Mouse (Mus musculus) liver, postnatal 0 days (tissue): ENCODE data around the gene Fasn. TPM values are rescaled to one million over a fixed set of nuclear protein-coding genes. Genes with fewer than 3 reads are reported as not detected.

ENCODE experiments used
- ATAC-seq: fragments of 200-750 bp; cut with Nextera tagmentation; 2 replicates; pipeline ENCODE4 v1.8.0; 2017; ENCODE audit warnings: mild to moderate bottlenecking, moderate library complexity
- DNase-seq: peaks from one replicate; pipeline ENCODE4 v3.0.0-alpha.2; 2016
- H3K27ac ChIP-seq: fragments of 300-500 bp; sonication (generic); 2 replicates; pipeline ENCODE4 v1.5.1; 2014; ENCODE audit warnings: antibody characterized with exemption, moderate library complexity, mild to moderate bottlenecking, low read depth
- H3K27me3 ChIP-seq: fragments of 300-500 bp; sonication (generic); 2 replicates; pipeline ENCODE4 v1.6.1; 2014; ENCODE audit warnings: low read length, control low read depth, mixed read lengths; ENCODE audit not compliant: insufficient read depth
- H3K36me3 ChIP-seq: fragments of 300-500 bp; sonication (generic); replicated peaks from 2 replicates; pipeline ENCODE4 v1.6.1; 2014; ENCODE audit warnings: mild to moderate bottlenecking, control low read depth, low read length, moderate library complexity, mixed read lengths; ENCODE audit not compliant: insufficient read depth
- H3K4me1 ChIP-seq: fragments of 300-500 bp; sonication (generic); 2 replicates; pipeline ENCODE4 v1.6.1; 2014; ENCODE audit warnings: antibody characterized with exemption, mild to moderate bottlenecking, control low read depth; ENCODE audit not compliant: insufficient read depth
- H3K4me2 ChIP-seq: fragments of 300-500 bp; sonication (generic); 2 replicates; pipeline ENCODE4 v1.6.1; 2014; ENCODE audit warnings: low read depth, mild to moderate bottlenecking, low read length, moderate library complexity, mixed read lengths
- H3K4me3 ChIP-seq: fragments of 300-500 bp; sonication (generic); 2 replicates; pipeline ENCODE4 v1.5.1; 2014; ENCODE audit warnings: low read depth, low read length
- H3K9ac ChIP-seq: fragments of 300-500 bp; sonication (generic); replicated peaks from 2 replicates; pipeline ENCODE4 v1.6.1; 2014; ENCODE audit warnings: mild to moderate bottlenecking, moderate library complexity
- H3K9me3 ChIP-seq: fragments of 300-500 bp; sonication (generic); 2 replicates; pipeline ENCODE4 v1.6.1; 2016; ENCODE audit warnings: mild to moderate bottlenecking, control low read depth, low read length, mixed read lengths
- CTCF ChIP-seq: sonication (generic); IDR thresholded peaks from 2 replicates; pipeline ENCODE4 v1.5.1; 2016; ENCODE audit warnings: antibody characterized with exemption, low read depth
- EP300 ChIP-seq: IDR thresholded peaks from 2 replicates; pipeline ENCODE4 v1.6.1; 2016; ENCODE audit warnings: antibody characterized with exemption, low read depth, mild to moderate bottlenecking
- WGBS: fragments of 180-500 bp; shearing (Covaris S2); extraction: QIAGEN DNeasy Blood & Tissue Kit; methylation state at CpG from one replicate; pipeline ENCODE4 v1.1.7; 2014; ENCODE audit not compliant: insufficient replicate concordance; 5-methylcytosine and 5-hydroxymethylcytosine counted together
- polyA plus RNA-seq: library from polyadenylated mRNA; unstranded; fragments of >200 nt; fragmentation: Nextera tagmentation; extraction: Ambion mirVana; gene quantifications from 2 replicates; pipeline ENCODE4 v1.2.1, GENCODE M21; 2015

The Fasn gene
- polyA plus RNA-seq, 1 experiment from 2014 or later, result 3.9 TPM

DNA sequence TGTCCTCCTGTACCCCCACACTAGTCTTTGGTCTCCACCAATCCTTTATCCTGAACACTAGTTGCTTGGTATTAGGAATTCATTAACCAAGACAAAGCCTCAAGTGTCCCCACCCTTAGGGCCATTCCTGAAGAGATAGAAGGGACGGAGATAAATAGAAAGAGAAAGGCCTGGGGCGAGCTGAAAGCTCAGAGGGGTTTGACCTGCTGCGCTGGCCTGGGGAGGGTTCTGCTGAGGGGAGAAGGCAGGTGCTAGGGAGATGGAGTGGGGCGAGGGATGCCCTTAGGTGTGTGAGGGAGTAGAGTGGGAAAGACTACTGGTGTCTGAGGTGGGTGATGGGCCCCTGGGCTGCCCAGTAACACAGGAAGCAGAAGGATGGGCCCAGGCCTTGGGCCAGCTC, 29.4 kb upstream of the Fasn start:
- ATAC-seq, result no peak
- H3K4me2 ChIP-seq, result no peak overlapping the region
- no peak overlapping the region for H3K9ac ChIP-seq
- peaks cover 4% of the 10 kb centered on the region; the same call in 1 of the 2 replicates for H3K36me3 ChIP-seq
- peaks cover 29% of the 10 kb centered on the region for H3K4me1 ChIP-seq
- H3K27ac ChIP-seq, result no peak overlapping the region
- 87% methylated on average over 4 of the region's 4 CpGs for WGBS
- H3K27me3 ChIP-seq, result no peaks in the 10 kb centered on the region
- no peak overlapping the region for H3K4me3 ChIP-seq
- TF ChIP-seq CTCF (no peak), EP300 (no peak)
- no peaks in the 10 kb centered on the region for H3K9me3 ChIP-seq
- no peak for DNase-seq

DNA sequence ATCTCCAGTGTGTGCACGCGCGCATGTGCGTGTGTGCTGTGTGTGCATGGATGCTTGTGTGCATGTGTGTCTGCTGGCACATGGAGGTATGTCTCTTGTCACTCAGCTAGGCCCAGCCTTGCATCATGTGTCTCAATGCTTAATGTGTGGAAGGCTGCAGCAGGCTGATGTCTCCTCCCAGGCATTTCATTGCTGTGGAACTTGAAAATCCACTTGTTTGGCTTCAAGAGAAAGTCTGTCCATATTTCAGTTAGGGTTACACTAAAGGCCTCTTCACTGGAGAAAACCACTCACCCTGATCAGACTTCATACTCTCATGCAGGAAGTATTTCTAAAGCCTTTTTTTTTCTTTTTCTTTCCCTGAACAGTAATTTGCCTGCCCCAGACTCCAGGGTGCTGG, 28.8 kb upstream of the Fasn start:
- no peaks in the 10 kb centered on the region for H3K27me3 ChIP-seq
- H3K4me1 ChIP-seq, result peaks cover 29% of the 10 kb centered on the region
- H3K27ac ChIP-seq, result no peak overlapping the region

DNA sequence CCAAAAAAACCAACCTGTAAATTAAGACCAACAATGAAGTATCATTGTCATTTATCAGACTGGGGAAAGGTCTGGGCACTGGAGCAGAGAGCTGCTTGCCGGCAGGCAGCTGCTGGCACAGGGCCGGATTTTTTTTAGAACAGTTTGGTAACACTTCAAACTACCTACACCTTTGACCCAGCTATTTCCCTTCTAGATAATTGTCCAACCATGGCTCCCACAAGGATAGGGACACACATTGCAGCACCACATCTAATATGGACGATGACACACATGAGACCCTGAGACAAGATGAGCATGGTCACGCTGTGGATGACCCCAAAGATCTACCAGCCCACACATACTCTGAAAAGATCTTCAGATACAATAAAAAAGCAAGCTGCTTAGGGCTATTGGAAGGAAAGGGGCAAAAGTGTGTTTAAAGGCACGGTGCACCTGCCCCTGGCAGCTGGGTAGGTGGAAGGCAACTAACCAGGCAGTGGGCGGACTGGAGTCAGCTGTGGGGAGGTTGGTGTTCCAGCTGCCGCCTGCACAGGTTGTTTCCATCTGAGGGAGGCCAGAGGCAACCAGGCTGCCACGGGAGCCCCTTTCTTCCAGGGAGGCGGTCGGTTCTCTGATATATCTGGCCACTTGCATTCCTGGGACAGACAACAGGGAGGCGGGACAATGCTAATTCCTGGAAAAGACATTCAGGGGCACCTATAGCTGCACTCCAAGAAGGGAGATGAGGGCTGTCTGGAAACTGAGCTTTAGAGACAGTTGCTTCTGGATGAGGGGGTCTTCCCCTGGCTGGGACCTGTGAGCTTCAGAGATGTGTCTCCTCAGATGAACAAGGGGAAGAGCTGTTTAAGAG, 28.0 kb upstream of the Fasn start:
- peaks cover 29% of the 10 kb centered on the region for H3K4me1 ChIP-seq
- H3K27me3 ChIP-seq, result no peaks in the 10 kb centered on the region
- peak; percentile 66 for DNase-seq
- no peak overlapping the region for H3K4me3 ChIP-seq
- TF ChIP-seq CTCF (no peak), EP300 (no peak)
- H3K27ac ChIP-seq, result peak overlapping the region; percentile 80
- no peak overlapping the region for H3K4me2 ChIP-seq
- no peaks in the 10 kb centered on the region for H3K36me3 ChIP-seq
- H3K9ac ChIP-seq, result 0 out of 2 replicates have a peak overlapping the region, but pooled peaks have one; percentile 6
- WGBS, result 67% methylated on average over 11 of the region's 11 CpGs
- no peaks in the 10 kb centered on the region for H3K9me3 ChIP-seq
- peak; percentile 79 for ATAC-seq

More for the DNA sequence above, 28.8 kb upstream of the Fasn start:
- DNase-seq (no peak), ATAC-seq (no peak)
- H3K36me3 ChIP-seq, result no peaks in the 10 kb centered on the region
- no peak overlapping the region for H3K4me3 ChIP-seq
- TF ChIP-seq EP300, result no peak
- no peak for TF ChIP-seq CTCF
- H3K9ac ChIP-seq, result no peak overlapping the region
- WGBS, result 95% methylated on average over 4 of the region's 4 CpGs
- H3K4me2 ChIP-seq, result no peak overlapping the region
- H3K9me3 ChIP-seq, result no peaks in the 10 kb centered on the region

DNA sequence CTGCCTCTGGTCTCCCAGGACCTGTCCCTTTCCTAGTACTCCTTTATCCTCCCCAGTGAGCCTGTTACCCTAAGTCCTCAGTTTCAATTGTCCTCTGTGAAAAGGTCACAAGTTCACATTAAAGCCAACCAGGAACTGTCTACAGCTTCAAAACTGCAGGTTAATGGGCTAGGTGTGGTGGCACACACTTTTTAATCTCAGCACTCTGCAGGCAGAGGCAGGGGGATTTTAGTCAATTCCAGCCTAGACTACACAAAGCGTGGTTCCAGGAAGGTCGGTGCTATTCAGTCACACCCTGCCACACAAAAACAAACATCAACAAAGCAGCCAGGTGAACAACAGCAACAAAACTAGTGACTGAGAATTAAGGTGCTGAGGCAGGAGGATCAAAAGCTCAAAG, 27.2 kb upstream of the Fasn start:
- no peak for DNase-seq
- Histone ChIP-seq H3K27me3 (no peaks in the 10 kb centered on the region), H3K27ac (peak overlapping the region; percentile 80; the same call in 1 of the 2 replicates), H3K4me1 (peaks cover 29% of the 10 kb centered on the region), H3K9ac (no peak overlapping the region), H3K4me3 (no peak overlapping the region), H3K36me3 (no peaks in the 10 kb centered on the region), H3K4me2 (no peak overlapping the region), H3K9me3 (no peaks in the 10 kb centered on the region)
- TF ChIP-seq CTCF (no peak), EP300 (no peak)
- 72% methylated on average over 2 of the region's 2 CpGs for whole genome bisulfite sequencing
- no peak for ATAC-seq

DNA sequence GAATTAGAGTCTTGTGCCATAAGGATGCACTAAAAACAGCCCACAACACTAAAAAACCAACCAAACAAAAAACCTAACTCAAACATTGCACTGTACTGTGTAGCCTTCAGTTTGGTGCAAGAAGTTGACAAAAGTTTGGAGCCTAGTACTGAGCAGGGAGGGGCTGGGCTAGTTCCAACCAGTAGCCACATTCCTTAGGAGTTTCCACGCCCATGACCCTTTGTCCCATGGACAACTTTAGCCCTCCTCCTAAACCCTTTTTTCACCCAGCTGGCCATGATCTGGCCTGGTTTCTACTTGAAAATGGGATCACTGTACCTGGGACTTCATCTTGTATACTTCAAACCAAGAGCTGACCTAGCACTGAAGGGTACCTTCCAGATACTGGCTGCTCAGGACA, 26.8 kb upstream of the Fasn start:
- Histone ChIP-seq H3K27me3 (no peaks in the 10 kb centered on the region), H3K27ac (peak overlapping the region; percentile 48; the same call in 1 of the 2 replicates), H3K4me1 (peaks cover 27% of the 10 kb centered on the region), H3K4me3 (no peak overlapping the region), H3K9ac (no peak overlapping the region), H3K36me3 (no peaks in the 10 kb centered on the region), H3K9me3 (no peaks in the 10 kb centered on the region), H3K4me2 (no peak overlapping the region)
- no peak for TF ChIP-seq CTCF
- TF ChIP-seq EP300, result no peak
- WGBS, result 59% methylated on average over 1 of the region's 1 CpGs
- ATAC-seq, result peak; percentile 31; the same call in 1 of the 2 replicates
- DNase-seq, result no peak

DNA sequence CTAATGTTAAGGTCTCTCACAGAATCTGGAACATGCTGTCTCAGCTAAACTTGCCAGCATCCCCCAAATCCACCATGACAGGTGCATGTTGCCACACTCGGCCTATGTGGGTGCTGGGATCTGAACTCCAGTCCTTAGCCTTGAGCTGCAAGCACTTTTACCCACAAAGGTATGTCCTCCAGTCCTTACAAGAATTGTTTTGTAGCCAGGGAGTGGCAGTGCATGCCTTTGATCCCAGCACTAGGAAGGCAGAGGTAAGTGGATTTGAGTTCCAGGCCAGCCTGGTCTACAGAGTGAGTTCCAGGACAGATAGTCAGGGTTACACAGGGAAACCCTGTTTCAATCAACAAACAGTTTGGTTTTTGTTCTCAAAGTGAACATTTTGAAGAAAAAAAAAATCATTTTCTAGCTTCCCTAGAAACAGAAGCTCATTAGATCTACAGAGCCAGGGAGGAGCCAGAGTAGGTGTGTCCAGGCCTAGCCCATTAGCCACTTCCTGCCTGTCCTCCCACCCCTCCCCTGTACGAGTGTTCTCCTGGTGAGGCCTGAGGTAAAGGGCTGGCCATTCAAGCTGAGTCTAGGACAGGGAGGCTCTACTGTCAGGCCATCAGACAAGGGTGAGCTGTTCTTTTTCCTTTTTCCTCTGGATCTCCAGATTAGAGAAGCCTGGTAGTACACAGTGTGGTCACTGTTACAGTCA, 26.1 kb upstream of the Fasn start:
- peak; percentile 40; the same call in 1 of the 2 replicates for ATAC-seq
- TF ChIP-seq EP300 (no peak), CTCF (no peak)
- Histone ChIP-seq H3K27me3 (no peaks in the 10 kb centered on the region), H3K9me3 (no peaks in the 10 kb centered on the region), H3K36me3 (no peaks in the 10 kb centered on the region), H3K27ac (peak overlapping the region; percentile 48; the same call in 1 of the 2 replicates), H3K9ac (no peak overlapping the region), H3K4me2 (no peak overlapping the region; the same call in 1 of the 2 replicates), H3K4me1 (peaks cover 27% of the 10 kb centered on the region), H3K4me3 (no peak overlapping the region)
- 45% methylated on average over 2 of the region's 2 CpGs for whole genome bisulfite sequencing
- DNase-seq, result no peak
